Mouse (Mus musculus) megakaryocyte, embryonic 14.5 days (primary cell): ENCODE measurements around the gene Fbxo24. TPM values are rescaled to one million over a fixed set of nuclear protein-coding genes. Genes with fewer than 3 reads are reported as not detected.
"Not testable (repeated sequence)": the region's sequence is repeated elsewhere in the genome, so short reads cannot be mapped to it uniquely, and the experiment has no call there.

Experiments
- H3K27me3 ChIP-seq: replicated peaks from 2 replicates; pipeline ENCODE3; 2012; ENCODE audit warnings: inconsistent platforms
- H3K36me3 ChIP-seq: replicated peaks from 2 replicates; pipeline ENCODE3; 2012; ENCODE audit warnings: low read length, inconsistent platforms, mixed read lengths
- H3K4me1 ChIP-seq: 2 replicates; pipeline ENCODE4 v1.6.1; 2012; ENCODE audit warnings: inconsistent platforms
- H3K4me3 ChIP-seq: replicated peaks from 2 replicates; pipeline ENCODE3; 2012; ENCODE audit warnings: moderate library complexity, mild to moderate bottlenecking, inconsistent platforms
- H3K9me3 ChIP-seq: 2 replicates; pipeline ENCODE4 v1.6.1; 2012; ENCODE audit warnings: inconsistent platforms
- FLI1 ChIP-seq: IDR thresholded peaks from 2 replicates; pipeline ENCODE4 v1.6.1; 2012; ENCODE audit warnings: low read length, inconsistent platforms, mixed read lengths
- GATA1 ChIP-seq: IDR thresholded peaks from 3 replicates; pipeline ENCODE4 v1.6.1; 2012; ENCODE audit warnings: mixed read lengths, low read length, inconsistent platforms, borderline replicate concordance
- polyA plus RNA-seq: library from polyadenylated mRNA; stranded (reverse); fragments of >175 nt; gene quantifications from 2 replicates; pipeline ENCODE4 v1.2.3, GENCODE M21; 2012; ENCODE audit warnings: low replicate concordance; ENCODE audit not compliant: insufficient read depth

Gene Fbxo24
- polyA plus RNA-seq, 1 experiment: 0.15 TPM

DNA sequence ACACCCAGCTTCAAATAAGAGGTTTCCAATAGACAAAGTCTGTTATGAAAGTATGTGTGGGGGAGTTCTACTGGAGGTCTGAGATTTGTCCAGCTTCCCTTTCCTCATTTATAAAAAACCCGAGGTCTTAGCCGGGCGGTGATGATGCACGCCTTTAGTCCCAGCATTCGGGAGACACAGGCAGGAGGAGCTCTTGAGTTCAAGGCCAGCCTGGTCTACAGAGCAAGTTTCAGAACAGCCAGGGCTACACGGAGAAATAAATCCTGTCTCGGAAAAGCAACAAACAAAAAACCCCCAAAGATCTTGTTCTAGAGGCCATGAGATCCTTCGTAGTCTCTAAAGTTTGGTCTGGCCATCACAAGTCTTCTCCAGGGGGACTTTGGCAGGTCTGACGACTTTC is 811 bp downstream of the Fbxo24 start:
- Histone ChIP-seq H3K4me1 (peaks cover 60% of the 10 kb centered on the region), H3K9me3 (peaks cover 2% of the 10 kb centered on the region; the same call in 1 of the 2 replicates), H3K4me3 (peak overlapping the region; percentile 100), H3K36me3 (peaks cover 8% of the 10 kb centered on the region), H3K27me3 (peaks cover 2% of the 10 kb centered on the region)
- TF ChIP-seq GATA1 (no peak), FLI1 (no peak)

DNA sequence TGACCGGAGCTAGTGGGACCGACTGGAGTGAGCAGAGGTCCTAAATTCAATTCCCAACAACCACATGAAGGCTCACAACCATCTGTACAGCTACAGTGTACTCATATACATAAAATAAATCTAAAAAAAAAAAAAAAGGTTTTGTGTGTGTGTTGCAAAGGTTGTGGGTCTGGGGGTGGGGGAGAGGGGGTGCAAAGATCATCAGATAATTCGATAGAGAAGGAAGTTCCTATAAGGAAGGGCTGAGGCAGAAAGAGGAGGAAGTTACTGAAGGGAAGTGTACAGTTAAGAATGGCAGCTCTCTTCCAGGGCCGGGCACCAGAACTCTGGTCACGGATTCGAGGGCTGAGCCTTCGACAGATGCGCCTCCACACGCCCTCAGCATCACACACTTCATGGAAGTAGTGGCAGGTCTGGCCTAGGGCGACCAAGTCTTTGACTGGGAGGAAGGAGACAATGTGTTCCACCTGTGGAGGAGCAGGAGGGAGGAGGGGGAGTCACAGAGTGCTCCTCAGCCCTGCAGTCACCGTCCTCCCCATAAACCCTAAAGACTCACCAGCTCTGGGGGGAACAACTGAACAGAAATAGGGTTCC is 4.8 kb downstream of the Fbxo24 start:
- peaks cover 29% of the 10 kb centered on the region for H3K4me1 ChIP-seq
- no peak for TF ChIP-seq FLI1
- peaks cover 4% of the 10 kb centered on the region; the same call in 1 of the 2 replicates for H3K9me3 ChIP-seq
- H3K36me3 ChIP-seq: no peaks in the 10 kb centered on the region
- peak overlapping the region; percentile 42 for H3K4me3 ChIP-seq
- peaks cover 20% of the 10 kb centered on the region for H3K27me3 ChIP-seq

DNA sequence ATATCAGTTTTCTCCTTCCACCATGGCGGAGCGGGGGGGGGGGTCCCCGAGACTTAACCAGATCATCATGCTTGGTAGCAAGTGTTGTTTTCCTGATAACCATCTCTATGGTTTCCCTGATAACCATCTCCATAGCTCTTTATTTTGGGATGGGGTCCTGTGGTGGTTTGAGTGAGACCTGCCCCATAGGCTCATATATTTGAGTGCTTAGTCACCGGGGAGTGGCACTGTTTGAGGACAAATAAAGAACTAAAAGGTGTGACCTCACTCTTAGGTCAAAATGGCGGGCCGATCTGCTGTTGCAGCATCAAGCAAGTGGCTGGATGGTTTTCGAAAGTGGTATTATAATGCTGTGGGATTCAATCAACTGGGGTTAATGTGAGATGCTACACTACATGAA is 13.5 kb downstream of the Fbxo24 start:
- TF ChIP-seq FLI1: no peak
- TF ChIP-seq GATA1: no peak
- Histone ChIP-seq H3K4me1 (peaks cover 32% of the 10 kb centered on the region), H3K36me3 (peaks cover 10% of the 10 kb centered on the region), H3K9me3 (no peaks in the 10 kb centered on the region), H3K27me3 (peaks cover 35% of the 10 kb centered on the region), H3K4me3 (no peak overlapping the region)

DNA sequence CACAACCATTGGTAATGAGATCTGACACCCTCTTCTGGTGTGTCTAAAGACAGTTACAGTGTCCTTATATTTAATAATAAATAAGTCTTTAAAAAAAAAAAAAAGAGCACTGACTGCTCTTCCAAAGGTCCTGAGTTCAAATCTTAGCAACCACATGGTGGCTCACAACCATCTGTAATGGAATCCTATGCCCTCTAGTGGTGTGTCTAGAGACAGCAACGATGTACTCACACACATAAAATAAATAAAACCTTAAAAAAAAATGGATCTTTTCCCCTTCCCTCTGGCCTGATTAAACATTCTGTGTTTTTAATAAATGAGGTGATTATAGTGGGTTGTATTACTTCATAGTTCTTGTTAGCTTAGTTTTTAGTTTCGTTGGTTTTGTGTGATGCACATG is 13.9 kb downstream of the Fbxo24 start:
- H3K36me3 ChIP-seq, H3K9me3 ChIP-seq, H3K4me3 ChIP-seq: not testable (repeated sequence)
- peaks cover 36% of the 10 kb centered on the region for H3K4me1 ChIP-seq
- peaks cover 33% of the 10 kb centered on the region for H3K27me3 ChIP-seq

DNA sequence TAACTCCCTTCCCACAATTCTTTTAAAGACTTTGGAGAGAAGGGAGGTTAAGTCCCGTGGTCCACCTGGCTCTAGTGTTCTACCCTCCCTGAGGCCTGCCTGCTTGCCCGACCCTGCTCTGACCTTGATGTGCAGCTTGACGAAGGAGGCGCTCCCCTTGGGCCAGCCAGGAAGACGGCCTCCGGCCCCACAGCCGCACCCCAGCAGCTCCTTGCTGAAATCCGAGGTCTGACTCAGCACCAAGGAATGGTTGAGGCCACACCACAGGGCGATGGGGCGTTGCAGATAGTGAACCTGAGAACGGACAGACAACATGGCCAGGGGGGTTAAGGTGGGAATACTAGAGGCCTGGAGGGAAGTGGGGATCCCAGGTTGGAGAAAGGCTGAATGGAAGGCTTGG is 15.3 kb downstream of the Fbxo24 start, which contains the start of gene Pcolce:
Gene Pcolce, minus strand, starts transcription at position 235 of the 400 bp plus-strand sequence.
- Histone ChIP-seq H3K4me3 (no peak within 1 kb of the TSS), H3K27me3 (peaks cover 23% of the 10 kb centered on the region), H3K4me1 (peaks cover 35% of the 10 kb centered on the region), H3K9me3 (no peaks in the 10 kb centered on the region), H3K36me3 (peaks cover 14% of the 10 kb centered on the region)
- TF ChIP-seq GATA1: no peak

DNA sequence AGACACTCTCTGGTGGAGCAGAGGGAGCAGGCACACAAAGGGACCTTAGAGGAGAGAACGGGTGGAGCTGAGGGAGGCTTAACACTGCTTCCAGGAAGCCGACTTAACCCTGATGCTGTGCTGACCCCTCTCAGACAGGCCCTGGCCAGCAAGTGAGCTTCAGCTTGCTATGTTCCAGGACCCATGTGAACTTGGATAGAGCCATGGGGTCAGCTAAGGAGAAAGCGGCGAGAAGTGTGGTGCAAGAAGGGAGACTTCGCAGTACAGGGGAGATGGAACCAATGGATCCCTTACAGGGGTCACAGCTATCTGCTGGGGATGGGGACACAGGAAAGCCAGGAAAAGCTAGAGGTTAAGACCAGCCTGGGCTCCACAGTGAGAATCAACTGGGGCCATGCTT is 15.7 kb downstream of the Fbxo24 start:
- H3K4me3 ChIP-seq: no peak overlapping the region
- TF ChIP-seq FLI1 (no peak), GATA1 (no peak)
- H3K36me3 ChIP-seq: peaks cover 14% of the 10 kb centered on the region
- H3K4me1 ChIP-seq: peaks cover 30% of the 10 kb centered on the region
- H3K9me3 ChIP-seq: no peaks in the 10 kb centered on the region
- peaks cover 18% of the 10 kb centered on the region for H3K27me3 ChIP-seq

DNA sequence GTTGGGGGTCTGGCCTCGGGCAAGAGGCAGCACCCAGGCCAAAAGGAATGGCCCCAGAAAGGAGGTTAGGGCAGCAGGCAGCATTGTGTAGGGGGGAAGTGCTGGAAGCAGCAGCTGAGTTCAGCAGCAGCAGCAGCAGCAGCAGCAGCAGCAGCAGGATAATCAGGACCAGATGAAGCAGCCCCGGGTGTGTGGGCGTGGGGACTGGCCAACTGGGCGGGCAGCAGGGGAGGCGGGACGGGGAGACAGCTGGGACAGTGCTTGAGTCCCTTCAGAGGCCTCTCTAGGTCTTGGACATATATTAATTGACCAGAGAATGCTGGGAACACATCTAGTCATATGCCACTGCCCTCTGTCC is 17.6 kb downstream of the Fbxo24 start:
- peaks cover 7% of the 10 kb centered on the region for H3K27me3 ChIP-seq
- TF ChIP-seq FLI1: no peak
- no peak for TF ChIP-seq GATA1
- peaks cover 29% of the 10 kb centered on the region for H3K36me3 ChIP-seq
- no peak overlapping the region for H3K4me3 ChIP-seq
- no peaks in the 10 kb centered on the region for H3K9me3 ChIP-seq
- H3K4me1 ChIP-seq: peaks cover 30% of the 10 kb centered on the region

DNA sequence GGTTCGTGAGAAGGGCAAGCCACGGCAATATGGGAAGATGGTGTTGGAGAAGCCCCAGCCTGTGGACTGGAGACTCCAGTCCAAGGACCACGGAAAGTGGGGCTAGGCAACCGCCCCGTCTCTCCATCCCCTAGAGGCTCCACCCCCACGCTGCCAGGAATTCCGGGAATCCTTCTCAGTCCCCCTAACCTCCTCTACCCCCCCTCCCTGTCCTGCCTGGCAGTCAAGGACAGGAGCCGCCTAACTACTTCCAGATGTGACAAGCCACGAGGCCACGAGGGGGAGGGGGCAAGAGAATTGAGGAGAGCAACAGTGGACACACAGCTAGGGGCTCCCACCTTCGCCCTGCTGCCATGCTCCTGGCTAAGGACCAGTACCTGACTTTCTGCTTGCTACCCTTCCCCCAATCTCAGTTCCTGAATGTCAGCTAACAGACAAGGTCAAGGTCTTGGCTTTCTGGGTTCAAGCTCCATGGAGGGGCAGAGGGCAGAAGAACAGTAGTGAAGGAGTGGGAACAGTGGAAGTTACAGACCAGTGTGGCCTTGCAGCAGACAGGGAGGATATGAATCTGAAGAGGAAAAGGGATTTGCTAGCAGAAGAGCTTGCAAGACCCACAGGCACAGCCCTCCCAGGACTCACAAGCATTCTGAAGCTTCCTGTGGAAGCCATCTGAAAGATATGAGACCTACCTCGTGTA is 18.1 kb downstream of the Fbxo24 start:
- H3K9me3 ChIP-seq: no peaks in the 10 kb centered on the region
- H3K36me3 ChIP-seq: peaks cover 33% of the 10 kb centered on the region
- peak overlapping the region; percentile 50 for H3K4me3 ChIP-seq
- H3K27me3 ChIP-seq: peaks cover 5% of the 10 kb centered on the region
- peaks cover 35% of the 10 kb centered on the region for H3K4me1 ChIP-seq
- TF ChIP-seq FLI1: no peak
- no peak for TF ChIP-seq GATA1

DNA sequence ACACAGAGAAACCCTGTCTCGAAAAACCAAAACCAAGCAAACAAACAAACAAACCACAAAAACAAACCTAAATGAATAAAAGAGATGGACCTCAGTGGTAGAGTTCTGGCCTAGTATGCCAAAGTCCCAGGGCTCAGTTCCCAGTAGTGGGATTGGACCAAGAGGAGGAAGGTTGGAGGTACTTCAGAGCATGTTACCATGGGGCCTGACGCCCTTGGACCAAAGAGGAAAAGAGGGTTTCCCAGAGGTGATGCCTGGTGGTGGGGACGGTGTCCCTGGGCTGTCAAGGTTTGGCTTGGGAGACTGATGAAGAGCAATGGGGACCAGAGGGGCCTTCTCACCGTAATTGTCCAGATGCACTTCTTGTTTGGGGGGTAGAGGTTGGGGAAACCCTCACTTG is 18.7 kb downstream of the Fbxo24 start:
- H3K4me3 ChIP-seq: no peak overlapping the region
- H3K36me3 ChIP-seq: peaks cover 39% of the 10 kb centered on the region
- TF ChIP-seq FLI1 (no peak), GATA1 (no peak)
- H3K9me3 ChIP-seq: no peaks in the 10 kb centered on the region
- peaks cover 42% of the 10 kb centered on the region for H3K4me1 ChIP-seq
- H3K27me3 ChIP-seq: peaks cover 5% of the 10 kb centered on the region

DNA sequence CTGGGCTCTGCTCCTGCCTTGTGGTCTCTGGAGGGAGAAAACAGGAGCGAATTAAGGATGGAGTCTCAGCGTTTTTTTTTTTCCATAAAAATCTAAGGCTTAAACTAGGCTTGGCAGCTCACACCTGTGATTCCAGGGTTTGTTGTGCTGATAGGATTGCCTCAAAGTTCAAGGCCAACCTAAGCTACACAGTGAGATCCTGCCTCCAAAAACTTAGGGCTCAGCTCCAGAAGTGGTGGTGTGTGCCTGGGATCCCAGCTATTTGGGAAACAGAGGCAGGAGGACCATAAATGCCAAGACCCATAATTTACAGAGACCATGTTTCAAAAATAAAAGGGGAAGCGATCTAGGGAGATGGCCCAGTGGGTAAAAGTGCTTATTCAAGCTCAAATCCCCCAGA is 19.5 kb downstream of the Fbxo24 start:
- Histone ChIP-seq H3K4me3 (no peak overlapping the region), H3K9me3 (no peaks in the 10 kb centered on the region), H3K4me1 (peaks cover 45% of the 10 kb centered on the region), H3K27me3 (peaks cover 5% of the 10 kb centered on the region), H3K36me3 (peaks cover 41% of the 10 kb centered on the region)
- TF ChIP-seq FLI1: no peak
- TF ChIP-seq GATA1: no peak
